19 mouse cellular contexts compared by ENCODE assay signal in the genomic region with DNA sequence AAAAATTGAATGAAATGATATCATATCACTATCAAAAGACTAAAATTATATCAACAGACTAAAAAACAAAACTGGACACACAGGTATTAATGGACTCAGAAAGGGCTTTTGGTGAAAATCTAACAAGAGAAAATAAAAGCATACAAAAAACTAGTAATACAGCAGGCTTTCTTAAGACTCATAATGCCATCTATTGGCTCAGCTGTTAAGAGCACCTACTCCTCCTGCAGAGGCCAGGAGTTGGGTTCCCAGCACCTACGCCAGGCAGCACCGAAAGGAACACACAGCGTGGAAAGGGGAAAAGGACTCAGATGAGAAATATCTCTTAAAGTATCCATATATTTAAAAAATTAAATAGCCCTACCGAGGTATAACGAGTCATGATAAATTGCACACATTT.
DNase-seq lines count a peak whose midpoint lies in the region; ATAC-seq and TF ChIP-seq lines count a peak whose summit lies in the region.
"Had no signal": no experiment of that assay in that cellular context is flagged by ENCODE, and none has a peak within 500 bp of the region (broad histone marks: within the 10 kb centered on the region; RNA-seq: fewer than 3 reads in every experiment).

No protein-coding gene starts in this region.

- DNase-seq in hindbrain, postnatal 0 days (ENCODE audit: low spot score) = peak; percentile 5
- DNase-seq in lung, postnatal 0 days (ENCODE audit: low spot score) = no peak
- DNase-seq in lung, adult 2 months = no peak
- DNase-seq in NIH3T3 (ENCODE audit: low read depth) = peak; percentile 39
- DNase-seq in brain, embryonic 14.5 days (ENCODE audit: low read depth) = peak; percentile 9
- no peak for DNase-seq in gastrocnemius, postnatal 25 days
- no peak for DNase-seq in thymus, postnatal 10 days (ENCODE audit: low spot score in 2 of 2)
- DNase-seq: cerebellum, adult 9-10 months; gastrocnemius, postnatal 14 days; kidney, adult 9 months; kidney, postnatal 4 days had no signal

- H3K27ac ChIP-seq in hindbrain, postnatal 0 days = no peak overlapping the region
- no peak overlapping the region for H3K27ac ChIP-seq in hindbrain, embryonic 16.5 days (ENCODE audit: low read depth, low read length)
- no peak overlapping the region for H3K27ac ChIP-seq in lung, postnatal 0 days (ENCODE audit: low read length)
- H3K27ac ChIP-seq: embryonic facial prominence, embryonic 13.5 days; limb, embryonic 15.5 days; neural tube, embryonic 12.5 days had no signal

- no peak overlapping the region for H3K9ac ChIP-seq in hindbrain, postnatal 0 days (replicated peaks; ENCODE audit: low read length)
- H3K9ac ChIP-seq in hindbrain, embryonic 16.5 days (ENCODE audit: low read depth, low read length) = no peak overlapping the region
- H3K9ac ChIP-seq in lung, postnatal 0 days (replicated peaks; ENCODE audit: low read depth) = no peak overlapping the region
- H3K9ac ChIP-seq: embryonic facial prominence, embryonic 13.5 days; limb, embryonic 15.5 days; neural tube, embryonic 12.5 days had no signal

- H3K4me3 ChIP-seq in hindbrain, postnatal 0 days (ENCODE audit: low read length) = no peak overlapping the region
- no peak overlapping the region for H3K4me3 ChIP-seq in hindbrain, embryonic 16.5 days (ENCODE audit: low read length)
- H3K4me3 ChIP-seq in lung, postnatal 0 days (ENCODE audit: low read depth, low read length) = no peak overlapping the region
- no peak overlapping the region for H3K4me3 ChIP-seq in lung, adult 2 months (replicated peaks; ENCODE audit: extremely low read depth, low read depth, low read length)
- H3K4me3 ChIP-seq: embryonic facial prominence, embryonic 13.5 days; limb, embryonic 15.5 days; megakaryocyte, embryonic 14.5 days; neural tube, embryonic 12.5 days had no signal

- no peak for TF ChIP-seq POLR2A in lung, adult 2 months (IDR thresholded peaks at IDR 0.05; ENCODE audit: borderline replicate concordance, extremely low read depth, low read depth, low read length)
- TF ChIP-seq POLR2A in brain, embryonic 14.5 days (IDR thresholded peaks at IDR 0.05; ENCODE audit: borderline replicate concordance, extremely low read depth, insufficient read depth, insufficient read length, poor library complexity, severe bottlenecking) = no peak

- no peaks in the 10 kb centered on the region for H3K27me3 ChIP-seq in hindbrain, postnatal 0 days (ENCODE audit: insufficient read depth, low read length)
- no peaks in the 10 kb centered on the region for H3K27me3 ChIP-seq in hindbrain, embryonic 16.5 days (replicated peaks; ENCODE audit: control insufficient read depth, insufficient read depth, low read length)
- H3K27me3 ChIP-seq in lung, postnatal 0 days (replicated peaks; ENCODE audit: insufficient read depth, low read length) = no peaks in the 10 kb centered on the region
- H3K27me3 ChIP-seq: embryonic facial prominence, embryonic 13.5 days; limb, embryonic 15.5 days; megakaryocyte, embryonic 14.5 days; neural tube, embryonic 12.5 days had no signal

- WGBS in hindbrain, postnatal 0 days = 91% methylated on average over 5 of the region's 5 CpGs
- WGBS in hindbrain, embryonic 16.5 days = 89% methylated on average over 5 of the region's 5 CpGs
- WGBS in lung, postnatal 0 days = 79% methylated on average over 5 of the region's 5 CpGs
- 84% methylated on average over 5 of the region's 5 CpGs for WGBS in lung, adult 2 months

- no peak for TF ChIP-seq EP300 in lung, postnatal 0 days (IDR thresholded peaks at IDR 0.05)

- no peaks in the 10 kb centered on the region for H3K9me3 ChIP-seq in hindbrain, postnatal 0 days (ENCODE audit: low read length)
- H3K9me3 ChIP-seq in hindbrain, embryonic 16.5 days (ENCODE audit: control insufficient read depth, low read length) = no peaks in the 10 kb centered on the region
- no peaks in the 10 kb centered on the region for H3K9me3 ChIP-seq in lung, postnatal 0 days (ENCODE audit: low read length)
- H3K9me3 ChIP-seq: embryonic facial prominence, embryonic 13.5 days; G1E; limb, embryonic 15.5 days; megakaryocyte, embryonic 14.5 days; neural tube, embryonic 12.5 days had no signal

- H3K36me3 ChIP-seq in hindbrain, postnatal 0 days (ENCODE audit: insufficient read depth, low read length) = no peaks in the 10 kb centered on the region
- no peaks in the 10 kb centered on the region for H3K36me3 ChIP-seq in hindbrain, embryonic 16.5 days (ENCODE audit: control insufficient read depth, insufficient read depth, low read length)
- no peaks in the 10 kb centered on the region for H3K36me3 ChIP-seq in lung, postnatal 0 days (ENCODE audit: insufficient read depth, low read length)
- H3K36me3 ChIP-seq: embryonic facial prominence, embryonic 13.5 days; G1E; limb, embryonic 15.5 days; neural tube, embryonic 12.5 days had no signal

- TF ChIP-seq CTCF in hindbrain, postnatal 0 days (IDR thresholded peaks at IDR 0.05; ENCODE audit: low read depth) = peak; percentile 18; the same call in 1 of the 2 replicates
- TF ChIP-seq CTCF in lung, postnatal 0 days (IDR thresholded peaks at IDR 0.05) = peak; percentile 18; the same call in 1 of the 2 replicates
- no peak for TF ChIP-seq CTCF in lung, adult 2 months (IDR thresholded peaks at IDR 0.05; ENCODE audit: insufficient read depth, low read length)
- no peak for TF ChIP-seq CTCF in brain, embryonic 14.5 days (IDR thresholded peaks at IDR 0.05; ENCODE audit: borderline replicate concordance, extremely low read depth, insufficient read depth, insufficient read length)

- no peak overlapping the region for H3K4me2 ChIP-seq in hindbrain, postnatal 0 days (ENCODE audit: low read depth, low read length)
- H3K4me2 ChIP-seq in hindbrain, embryonic 16.5 days (ENCODE audit: low read length) = no peak overlapping the region
- H3K4me2 ChIP-seq in lung, postnatal 0 days (replicated peaks; ENCODE audit: low read depth, low read length) = no peak overlapping the region
- H3K4me2 ChIP-seq: embryonic facial prominence, embryonic 13.5 days; limb, embryonic 15.5 days; neural tube, embryonic 12.5 days had no signal

- no peaks in the 10 kb centered on the region for H3K4me1 ChIP-seq in hindbrain, postnatal 0 days (ENCODE audit: insufficient read depth, low read length)
- H3K4me1 ChIP-seq in hindbrain, embryonic 16.5 days (ENCODE audit: control insufficient read depth, insufficient read depth, low read depth, low read length) = no peaks in the 10 kb centered on the region
- H3K4me1 ChIP-seq in lung, postnatal 0 days (ENCODE audit: insufficient read depth, low read depth, low read length) = no peaks in the 10 kb centered on the region
- no peaks in the 10 kb centered on the region for H3K4me1 ChIP-seq in lung, adult 2 months (ENCODE audit: control insufficient read depth, insufficient read depth, low read length)
- H3K4me1 ChIP-seq: embryonic facial prominence, embryonic 13.5 days; limb, embryonic 15.5 days; megakaryocyte, embryonic 14.5 days; neural tube, embryonic 12.5 days had no signal

- ATAC-seq in hindbrain, postnatal 0 days = no peak
- ATAC-seq in hindbrain, embryonic 16.5 days = no peak
- ATAC-seq in lung, postnatal 0 days = no peak
- ATAC-seq: CD4-positive, CD25-positive, alpha-beta regulatory T cell, adult 4 months; inflammation-experienced regulatory T-cells, adult 6 months had no signal

Comparison
In these comparisons a context has a peak if more than half of its experiments do, and no peak if none do; other contexts are left out.
1. CTCF ChIP-seq: peak in hindbrain, postnatal 0 days (single experiment) and lung, postnatal 0 days (single experiment); none in lung, adult 2 months (single experiment) and brain, embryonic 14.5 days (single experiment).
2. DNase-seq: peak in hindbrain, postnatal 0 days (single experiment), NIH3T3 (single experiment) and brain, embryonic 14.5 days (single experiment); none in lung, postnatal 0 days (single experiment), lung, adult 2 months (single experiment), gastrocnemius, postnatal 25 days (single experiment) and thymus, postnatal 10 days (0 of 2).